Mouse (Mus musculus) embryonic facial prominence, embryonic 11.5 days (tissue): ENCODE results near the gene Bdkrb1. TPM values are rescaled to one million over a fixed set of nuclear protein-coding genes. Genes with fewer than 3 reads are reported as not detected.

Source experiments
- ATAC-seq: fragments of 200-750 bp; cut with Nextera tagmentation; replicated peaks from 2 replicates; pipeline ENCODE4 v1.8.0; 2017; ENCODE audit warnings: low read depth; ENCODE audit not compliant: insufficient number of reproducible peaks, low FRiP score, low TSS enrichment
- DNase-seq: peaks from one replicate; pipeline ENCODE4 v3.0.0-alpha.2; 2015; ENCODE audit warnings: low spot score
- H3K27ac ChIP-seq: fragments of 300-500 bp; sonication (generic); replicated peaks from 2 replicates; pipeline ENCODE4 v1.5.1; 2014; ENCODE audit warnings: mild to moderate bottlenecking, low read depth, low read length, control low read depth
- H3K27me3 ChIP-seq: fragments of 300-500 bp; sonication (generic); 2 replicates; pipeline ENCODE4 v1.6.1; 2014; ENCODE audit warnings: mild to moderate bottlenecking, low read length, moderate library complexity, mixed read lengths; ENCODE audit not compliant: control insufficient read depth, insufficient read depth
- H3K36me3 ChIP-seq: fragments of 300-500 bp; sonication (generic); replicated peaks from 2 replicates; pipeline ENCODE4 v1.6.1; 2014; ENCODE audit warnings: low read depth, mild to moderate bottlenecking, low read length, moderate library complexity, mixed read lengths; ENCODE audit not compliant: control insufficient read depth, insufficient read depth
- H3K4me1 ChIP-seq: fragments of 300-500 bp; sonication (generic); 2 replicates; pipeline ENCODE4 v1.6.1; 2014; ENCODE audit warnings: low read length, mixed read lengths; ENCODE audit not compliant: control insufficient read depth, insufficient read depth
- H3K4me2 ChIP-seq: fragments of 300-500 bp; sonication (generic); 2 replicates; pipeline ENCODE4 v1.6.1; 2014; ENCODE audit warnings: low read depth, mild to moderate bottlenecking, control low read depth, low read length, moderate library complexity
- H3K4me3 ChIP-seq: fragments of 300-500 bp; sonication (generic); 2 replicates; pipeline ENCODE4 v1.5.1; 2014; ENCODE audit warnings: low read depth, low read length, control low read depth
- H3K9ac ChIP-seq: fragments of 300-500 bp; sonication (generic); replicated peaks from 2 replicates; pipeline ENCODE4 v1.6.1; 2014; ENCODE audit warnings: mild to moderate bottlenecking, control low read depth, low read length
- H3K9me3 ChIP-seq: fragments of 300-500 bp; sonication (generic); replicated peaks from 2 replicates; pipeline ENCODE4 v1.6.1; 2016; ENCODE audit warnings: mild to moderate bottlenecking, low read length, inconsistent platforms, mixed read lengths; ENCODE audit not compliant: control insufficient read depth
- WGBS: fragments of 180-500 bp; shearing (Covaris S2); extraction: QIAGEN DNeasy Blood & Tissue Kit; methylation state at CpG from one replicate; pipeline ENCODE4 v1.1.7; 2014; 5-methylcytosine and 5-hydroxymethylcytosine counted together
- polyA plus RNA-seq: library from polyadenylated mRNA; unstranded; fragments of >200 nt; fragmentation: Nextera tagmentation; extraction: Ambion mirVana; gene quantifications from 2 replicates; pipeline ENCODE4 v1.2.1, GENCODE M21; 2014

Gene Bdkrb1
- polyA plus RNA-seq, 1 experiment from 2014 or later: 0.17 TPM

DNA sequence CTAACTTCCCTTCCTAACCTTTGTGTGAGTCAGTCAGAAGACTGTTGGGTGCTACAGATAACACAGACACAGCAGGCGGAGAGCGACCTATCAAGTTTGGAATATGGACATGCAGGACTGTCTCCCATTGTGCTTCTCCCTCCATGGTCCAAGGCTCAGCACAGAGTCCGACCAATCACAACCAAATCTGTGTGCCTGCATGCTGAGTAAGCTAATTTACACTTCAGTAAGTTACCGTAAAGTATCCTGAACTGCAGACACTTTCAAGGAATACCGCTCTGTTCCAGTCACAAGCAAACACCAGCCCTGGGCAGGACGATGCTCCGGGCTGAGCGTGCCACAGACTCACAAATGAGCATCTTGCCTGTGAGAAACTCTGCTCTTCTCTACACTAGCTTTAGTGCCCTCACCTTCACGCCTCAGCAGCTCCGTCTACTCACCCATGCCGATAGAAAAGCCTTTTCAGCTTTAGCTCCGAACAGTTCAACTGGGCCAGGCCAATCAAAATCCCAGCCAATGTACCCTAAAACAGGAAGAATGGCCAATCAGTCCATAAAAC lies 20.2 kb downstream of the Bdkrb1 start:
- no peaks in the 10 kb centered on the region for H3K9me3 ChIP-seq
- no peak overlapping the region for H3K27ac ChIP-seq
- ATAC-seq: no peak
- DNase-seq: no peak
- H3K36me3 ChIP-seq: peaks cover 8% of the 10 kb centered on the region
- 84% methylated on average over 12 of the region's 12 CpGs for WGBS
- no peak overlapping the region for H3K4me2 ChIP-seq
- no peaks in the 10 kb centered on the region for H3K27me3 ChIP-seq
- no peak overlapping the region for H3K4me3 ChIP-seq
- no peak overlapping the region for H3K9ac ChIP-seq
- no peaks in the 10 kb centered on the region for H3K4me1 ChIP-seq

DNA sequence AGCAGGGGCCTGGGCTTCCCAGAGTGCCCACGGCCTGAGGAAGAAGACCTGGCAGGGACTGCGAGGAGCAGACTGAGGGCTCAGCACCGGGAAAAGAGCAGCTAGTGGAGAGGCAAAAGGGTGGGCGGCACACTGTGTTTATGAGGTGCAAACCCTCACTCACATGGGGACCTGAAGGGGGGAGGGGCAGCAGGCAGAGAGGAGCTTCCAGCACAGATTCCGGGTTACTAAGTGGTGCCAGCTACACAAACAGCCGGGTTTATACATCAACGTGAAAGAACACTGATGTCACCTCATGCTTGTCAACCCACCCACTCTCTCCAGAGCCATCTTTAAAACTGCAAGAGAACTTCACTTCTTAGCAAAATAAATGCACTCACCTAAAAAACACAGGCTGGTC lies 22.9 kb downstream of the Bdkrb1 start:
- no peaks in the 10 kb centered on the region for H3K9me3 ChIP-seq
- no peak for ATAC-seq

DNA sequence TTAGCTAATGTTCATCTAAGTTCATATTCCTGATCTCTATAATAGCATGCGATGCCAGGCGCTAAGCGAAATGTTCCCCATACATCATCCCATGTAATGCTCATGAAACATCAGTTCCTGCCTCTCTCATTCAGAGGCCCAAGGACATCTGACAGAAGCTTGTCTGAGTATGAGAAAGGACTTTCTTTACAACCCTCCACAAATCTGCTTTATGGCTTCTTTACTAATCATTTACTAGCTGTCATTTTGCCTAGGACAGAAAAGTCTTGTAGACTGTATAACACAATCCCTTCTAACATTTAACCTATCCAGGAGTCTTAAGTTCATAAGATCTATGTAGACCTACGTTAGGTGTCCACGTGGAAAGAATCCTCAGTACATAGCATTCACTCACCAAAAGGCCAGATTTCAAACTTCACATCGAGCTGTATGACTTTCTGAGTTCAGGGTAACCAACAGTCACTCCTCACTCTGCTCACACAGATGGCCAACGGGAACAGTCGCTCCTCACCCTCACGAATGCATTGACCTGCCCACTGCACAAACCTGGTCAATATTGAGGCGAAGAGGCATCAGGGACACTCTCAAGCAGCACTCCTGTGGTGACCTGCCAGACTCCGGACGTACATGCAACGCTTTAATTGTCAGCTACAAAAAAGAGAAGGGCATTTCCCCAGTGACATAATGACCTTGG lies 31.6 kb downstream of the Bdkrb1 start:
- H3K9ac ChIP-seq: no peak overlapping the region
- H3K27ac ChIP-seq: no peak overlapping the region
- H3K9me3 ChIP-seq: no peaks in the 10 kb centered on the region
- H3K36me3 ChIP-seq: 0 out of 2 replicates have a peak, but pooled peaks cover 3% of the 10 kb centered on the region
- no peak for ATAC-seq
- 94% methylated on average over 13 of the region's 13 CpGs for WGBS
- no peak overlapping the region for H3K4me3 ChIP-seq
- no peak for DNase-seq
- no peaks in the 10 kb centered on the region for H3K4me1 ChIP-seq
- no peaks in the 10 kb centered on the region for H3K27me3 ChIP-seq
- H3K4me2 ChIP-seq: no peak overlapping the region

More for the DNA sequence above, 22.9 kb downstream of the Bdkrb1 start:
- H3K4me1 ChIP-seq: no peaks in the 10 kb centered on the region
- no peak overlapping the region for H3K4me2 ChIP-seq
- peak; percentile 23 for DNase-seq
- no peaks in the 10 kb centered on the region for H3K27me3 ChIP-seq
- no peak overlapping the region for H3K27ac ChIP-seq
- H3K4me3 ChIP-seq: no peak overlapping the region
- WGBS: 61% methylated on average over 7 of the region's 7 CpGs
- H3K36me3 ChIP-seq: peaks cover 4% of the 10 kb centered on the region
- H3K9ac ChIP-seq: no peak overlapping the region

DNA sequence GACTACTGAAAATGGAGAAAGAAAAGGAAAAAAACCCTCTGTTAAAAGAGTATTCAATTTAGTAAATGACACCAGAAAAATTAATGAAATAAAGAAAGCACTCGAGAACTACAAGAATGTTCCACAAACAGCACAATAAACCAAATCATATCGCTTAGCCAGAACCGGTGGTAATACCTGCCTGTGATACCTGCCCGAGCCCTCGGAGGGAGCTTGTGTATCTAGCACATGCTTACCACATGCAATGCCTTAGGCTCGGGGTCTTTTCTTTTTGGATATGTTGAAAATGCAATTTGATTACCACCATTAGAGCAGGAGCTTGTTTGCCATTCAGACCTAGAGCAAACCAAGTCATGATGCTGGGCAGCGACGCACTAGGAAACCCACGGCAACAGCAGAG lies 33.7 kb downstream of the Bdkrb1 start:
- no peak for ATAC-seq
- WGBS: 93% methylated on average over 9 of the region's 9 CpGs

DNA sequence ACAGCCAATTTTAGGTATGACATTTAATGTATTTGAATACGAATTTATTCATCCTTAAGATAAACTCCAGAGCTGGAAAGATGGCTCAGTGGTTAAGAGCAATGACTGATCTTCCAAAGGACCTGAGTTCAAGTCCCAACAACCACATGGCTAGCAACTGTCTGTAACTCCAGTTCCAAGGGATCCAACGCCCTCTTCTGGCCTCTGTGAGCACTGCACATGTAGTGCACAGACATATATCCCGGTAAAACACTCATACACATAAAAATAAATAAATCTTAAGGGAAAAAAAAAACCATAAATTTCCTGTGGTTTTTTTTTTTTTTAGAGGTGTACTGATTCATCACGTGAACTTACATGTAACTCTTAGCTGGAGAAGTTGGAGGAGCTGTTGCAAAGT lies 34.7 kb downstream of the Bdkrb1 start:
- WGBS: 73% methylated on average over 4 of the region's 4 CpGs
- Histone ChIP-seq H3K9ac (no peak overlapping the region), H3K9me3 (no peaks in the 10 kb centered on the region), H3K4me3 (no peak overlapping the region), H3K36me3 (0 out of 2 replicates have a peak, but pooled peaks cover 5% of the 10 kb centered on the region), H3K27me3 (no peaks in the 10 kb centered on the region), H3K27ac (no peak overlapping the region), H3K4me1 (no peaks in the 10 kb centered on the region), H3K4me2 (no peak overlapping the region)
- ATAC-seq (no peak), DNase-seq (no peak)

More for the DNA sequence above, 33.7 kb downstream of the Bdkrb1 start:
- H3K27ac ChIP-seq: no peak overlapping the region
- 0 out of 2 replicates have a peak, but pooled peaks cover 3% of the 10 kb centered on the region for H3K36me3 ChIP-seq
- no peaks in the 10 kb centered on the region for H3K27me3 ChIP-seq
- H3K4me2 ChIP-seq: no peak overlapping the region
- DNase-seq: no peak
- H3K4me1 ChIP-seq: no peaks in the 10 kb centered on the region
- H3K4me3 ChIP-seq: no peak overlapping the region
- no peak overlapping the region for H3K9ac ChIP-seq
- H3K9me3 ChIP-seq: no peaks in the 10 kb centered on the region

DNA sequence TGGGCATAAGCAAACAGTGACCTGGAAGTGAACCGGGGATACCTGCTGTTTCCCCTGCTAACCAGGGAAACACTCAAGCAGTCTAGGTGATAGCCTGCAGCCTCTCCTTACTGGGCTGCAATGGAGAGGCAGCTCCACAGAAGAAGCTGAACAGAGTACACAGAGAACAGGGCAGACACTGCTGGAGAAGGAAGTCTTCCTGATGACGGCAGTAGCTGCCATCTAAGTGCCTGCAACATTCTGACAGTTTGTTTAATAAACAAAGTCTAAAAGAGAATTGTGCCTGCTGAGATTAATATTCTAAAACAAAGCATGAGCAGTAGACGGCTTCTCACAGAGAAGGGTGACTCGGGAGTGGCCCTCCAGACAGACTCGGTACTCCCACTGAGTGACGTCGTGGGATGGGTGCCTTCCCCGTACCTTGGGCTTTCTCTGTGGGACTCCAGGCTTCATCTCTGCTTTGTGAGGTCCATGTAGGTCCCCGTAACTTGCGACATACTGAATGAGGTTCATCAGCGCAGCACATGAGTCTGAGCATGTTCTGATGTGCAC lies 40.0 kb downstream of the Bdkrb1 start:
- 94% methylated on average over 11 of the region's 11 CpGs for WGBS
- no peak overlapping the region for H3K4me2 ChIP-seq
- H3K4me1 ChIP-seq: no peaks in the 10 kb centered on the region
- H3K27me3 ChIP-seq: no peaks in the 10 kb centered on the region
- no peak overlapping the region for H3K27ac ChIP-seq
- peaks cover 22% of the 10 kb centered on the region for H3K36me3 ChIP-seq
- no peak overlapping the region for H3K4me3 ChIP-seq
- no peaks in the 10 kb centered on the region for H3K9me3 ChIP-seq
- H3K9ac ChIP-seq: no peak overlapping the region
- no peak for ATAC-seq
- DNase-seq: no peak

Other genes with a start within 250 kb of the Bdkrb1 start
- 6.0 and 6.1 TPM in 2 replicates for gene D430019H16Rik, start 149.2 kb upstream of the Bdkrb1 start, polyA plus RNA-seq
- 0.17 and 0.21 TPM in 2 replicates for gene Bdkrb2, start 39.9 kb upstream of the Bdkrb1 start, polyA plus RNA-seq
- gene Gskip, start 81.7 kb downstream of the Bdkrb1 start, polyA plus RNA-seq: 34.5 and 36.2 TPM in 2 replicates
- gene Atg2b, start 82.1 kb downstream of the Bdkrb1 start, polyA plus RNA-seq: 11.7 and 12.6 TPM in 2 replicates
- 0.24 TPM in 1 of 2 replicates, not detected in the other for gene Ak7, start 102.9 kb downstream of the Bdkrb1 start, polyA plus RNA-seq
- gene Papola, start 181.6 kb downstream of the Bdkrb1 start, polyA plus RNA-seq: 245 and 292 TPM in 2 replicates